Mouse (Mus musculus): ENCODE measurements around the gene B4galt5. TPM values are rescaled to one million over a fixed set of nuclear protein-coding genes. Genes with fewer than 3 reads are reported as not detected.

B4galt5 gene
- polyA plus RNA-seq, 2 experiments from 2014 or later: 7.9 to 11.6 TPM

GRCm38 (mm10) chr2:167250003-167250735, 98.8 kb downstream of the B4galt5 start:
- no peak for ATAC-seq

GRCm38 (mm10) chr2:167249591-167249990, 99.4 kb downstream of the B4galt5 start:
- no peak for ATAC-seq

Other genes with a start within 250 kb of the B4galt5 start
- gene Kcnb1, start 159.0 kb downstream of the B4galt5 start, polyA plus RNA-seq (2017; shearing (Covaris generic)): under 1 TPM; 0.61 to 0.96 TPM
- gene Ptgis, start 108.6 kb downstream of the B4galt5 start, polyA plus RNA-seq (2017; shearing (Covaris generic)): under 1 TPM in 1 of 2 experiments, not detected in 1; 0.17 TPM
- gene Slc9a8, start 72.5 kb upstream of the B4galt5 start, polyA plus RNA-seq (2017; shearing (Covaris generic)): 10 to 100 TPM; 35.4 to 43.2 TPM
- 100 to 1,000 TPM; 168 to 181 TPM for gene Rnf114, start 143.5 kb upstream of the B4galt5 start, polyA plus RNA-seq (2017; shearing (Covaris generic))
- 10 to 100 TPM in 1 of 2 experiments, 1 to 10 TPM in 1; 7.4 to 11.7 TPM for gene Spata2, start 143.7 kb upstream of the B4galt5 start, polyA plus RNA-seq (2017; shearing (Covaris generic))
- gene Snai1, start 189.0 kb upstream of the B4galt5 start, polyA plus RNA-seq (2017; shearing (Covaris generic)): not detected